Mouse (Mus musculus) myocyte (in vitro differentiated cells): ENCODE measurements at regions not wholly inside any gene's neighbourhood (a gene's known extent, or its start where the extent isn't known, plus 50 kb on each side); places are given as distances from the start of the nearest gene placed in this dataset.

Experiments used
- H3K27me3 ChIP-seq: one replicate; pipeline ENCODE4 v1.6.1; 2011; ENCODE audit not compliant: control insufficient read depth, insufficient read depth, insufficient read length
- H3K36me3 ChIP-seq: one replicate; pipeline ENCODE4 v1.6.1; 2011; ENCODE audit not compliant: control insufficient read depth, insufficient read depth
- H3K4me2 ChIP-seq: one replicate; pipeline ENCODE4 v1.6.1; 2011; ENCODE audit warnings: low read depth, control low read depth
- H3K4me3 ChIP-seq: one replicate; pipeline ENCODE4 v1.5.1; 2011; ENCODE audit warnings: mild to moderate bottlenecking, control low read depth, moderate library complexity
- H3K79me2 ChIP-seq: one replicate; pipeline ENCODE4 v1.6.1; 2011; ENCODE audit not compliant: control insufficient read depth, insufficient read depth
- H3ac ChIP-seq: one replicate; pipeline ENCODE4 v1.6.1; 2011; ENCODE audit not compliant: control insufficient read depth, insufficient read length
- CEBPB ChIP-seq: IDR thresholded peaks from 2 replicates; pipeline ENCODE4 v1.6.1; 2011; ENCODE audit warnings: mild to moderate bottlenecking, moderate library complexity; ENCODE audit not compliant: poor library complexity, insufficient read depth, severe bottlenecking
- E2F4 ChIP-seq: IDR thresholded peaks from one replicate; pipeline ENCODE4 v1.6.1; 2011; ENCODE audit warnings: mild to moderate bottlenecking, control low read depth, moderate library complexity; ENCODE audit not compliant: insufficient read depth
- MAX ChIP-seq: IDR thresholded peaks from one replicate; pipeline ENCODE4 v1.6.1; 2011; ENCODE audit warnings: low read depth, mild to moderate bottlenecking, control low read depth
- MYOD1 ChIP-seq, 3 experiments: IDR thresholded peaks; one replicate each; pipeline ENCODE4 v1.6.1; 2011; ENCODE audit warnings: control low read depth in 2 of 3, low read depth in 2 of 3, mild to moderate bottlenecking in 2 of 3, moderate library complexity in 1 of 3; ENCODE audit not compliant: insufficient read length in 2 of 3, control insufficient read depth in 1 of 3
- MYOG ChIP-seq, 3 experiments: IDR thresholded peaks; one replicate each; pipeline ENCODE4 v1.6.1; 2011; ENCODE audit warnings: control low read depth in 2 of 3, low read depth in 2 of 3, mild to moderate bottlenecking in 2 of 3; ENCODE audit not compliant: insufficient read length in 2 of 3, control insufficient read depth in 1 of 3, insufficient read depth in 1 of 3
- POLR2A ChIP-seq: IDR thresholded peaks from one replicate; pipeline ENCODE4 v1.6.1; 2011; ENCODE audit warnings: low read depth, mild to moderate bottlenecking, control low read depth, moderate library complexity; ENCODE audit not compliant: insufficient read length
- POLR2AphosphoS2 ChIP-seq: IDR thresholded peaks from one replicate; pipeline ENCODE4 v1.6.1; 2011; ENCODE audit warnings: low read depth, control low read depth; ENCODE audit not compliant: insufficient read length
- REST ChIP-seq: IDR thresholded peaks from one replicate; pipeline ENCODE4 v1.6.1; 2011; ENCODE audit warnings: mild to moderate bottlenecking, control low read depth, moderate library complexity; ENCODE audit not compliant: insufficient read depth, insufficient read length
- SRF ChIP-seq: IDR thresholded peaks from one replicate; pipeline ENCODE4 v1.6.1; 2011; ENCODE audit warnings: low read depth; ENCODE audit not compliant: control insufficient read depth, insufficient read length
- TCF12 ChIP-seq: IDR thresholded peaks from one replicate; pipeline ENCODE4 v1.6.1; 2011; ENCODE audit warnings: mild to moderate bottlenecking, control low read depth; ENCODE audit not compliant: poor library complexity, insufficient read depth, severe bottlenecking
- TCF3 ChIP-seq: IDR thresholded peaks from one replicate; pipeline ENCODE4 v1.6.1; 2011; ENCODE audit warnings: low read depth, control low read depth; ENCODE audit not compliant: insufficient read length
- USF1 ChIP-seq: IDR thresholded peaks from one replicate; pipeline ENCODE4 v1.6.1; 2011; ENCODE audit warnings: low read depth, mild to moderate bottlenecking, control low read depth, moderate library complexity

- Histone ChIP-seq H3K4me2 (no peak overlapping the region), H3K79me2 (no peaks in the 10 kb centered on the region), H3K36me3 (no peaks in the 10 kb centered on the region), H3K27me3 (no peaks in the 10 kb centered on the region), H3K4me3 (no peak overlapping the region), H3ac (no peak overlapping the region)
- TF ChIP-seq CEBPB (no peak), MYOD1 (IDR thresholded peaks at IDR 0.05; ENCODE audit: control insufficient read depth in 1 of 3, insufficient read length in 2 of 3, low read depth in 2 of 3) (no peak), USF1 (no peak)
Observed at GRCm38 (mm10) chr3:66576659-66577058, 280.0 kb upstream of the Veph1 start.

DNA sequence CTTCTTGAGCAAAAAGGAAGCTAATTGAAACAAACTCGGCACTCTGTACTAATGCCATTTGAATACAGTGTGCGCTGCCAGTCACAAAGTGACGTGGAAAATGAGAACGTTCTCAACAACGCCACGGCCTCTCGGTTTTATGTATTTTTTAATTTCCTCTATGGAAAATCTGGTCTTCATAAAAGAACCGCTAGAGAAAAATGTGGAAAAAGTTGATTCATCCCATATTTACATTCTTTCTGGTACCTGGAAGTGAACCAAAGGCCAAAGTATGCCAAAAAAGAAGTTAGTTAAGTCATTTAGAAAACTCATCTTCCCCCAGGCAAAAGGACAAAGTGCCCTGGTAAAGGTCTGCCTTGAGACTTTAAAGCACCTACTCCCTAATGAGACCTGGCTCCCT, 277.7 kb upstream of the Veph1 start:
- Histone ChIP-seq H3K4me3 (no peak overlapping the region), H3K36me3 (no peaks in the 10 kb centered on the region), H3ac (no peak overlapping the region), H3K4me2 (no peak overlapping the region), H3K27me3 (no peaks in the 10 kb centered on the region), H3K79me2 (no peaks in the 10 kb centered on the region)
- no peak for TF ChIP-seq SRF
- no peak for TF ChIP-seq TCF12
- TF ChIP-seq POLR2AphosphoS2: no peak
- no peak for TF ChIP-seq POLR2A
- TF ChIP-seq E2F4: no peak
- TF ChIP-seq CEBPB: no peak
- no peak for TF ChIP-seq MYOG (IDR thresholded peaks at IDR 0.05; ENCODE audit: control insufficient read depth in 1 of 3, insufficient read depth in 1 of 3, insufficient read length in 2 of 3, low read depth in 2 of 3)
- no peak for TF ChIP-seq MAX
- TF ChIP-seq USF1: no peak
- TF ChIP-seq REST: no peak
- TF ChIP-seq TCF3: no peak
- no peak for TF ChIP-seq MYOD1 (IDR thresholded peaks at IDR 0.05; ENCODE audit: control insufficient read depth in 1 of 3, insufficient read length in 2 of 3, low read depth in 2 of 3)

- Histone ChIP-seq H3K27me3 (no peaks in the 10 kb centered on the region), H3K79me2 (no peaks in the 10 kb centered on the region), H3K4me3 (no peak overlapping the region), H3ac (no peak overlapping the region), H3K36me3 (no peaks in the 10 kb centered on the region), H3K4me2 (no peak overlapping the region)
- TF ChIP-seq TCF3 (no peak), POLR2A (no peak), TCF12 (no peak), E2F4 (no peak), REST (no peak), POLR2AphosphoS2 (no peak)
Observed at GRCm38 (mm10) chr3:66572887-66573519, 276.4 kb upstream of the Veph1 start.

GRCm38 (mm10) chr3:66570342-66570741, 273.7 kb upstream of the Veph1 start:
- no peak overlapping the region for H3ac ChIP-seq
- no peaks in the 10 kb centered on the region for H3K79me2 ChIP-seq
- no peaks in the 10 kb centered on the region for H3K27me3 ChIP-seq
- H3K4me2 ChIP-seq: no peak overlapping the region
- H3K36me3 ChIP-seq: no peaks in the 10 kb centered on the region
- H3K4me3 ChIP-seq: no peak overlapping the region
- TF ChIP-seq E2F4: no peak
- no peak for TF ChIP-seq POLR2A
- TF ChIP-seq TCF12: no peak
- no peak for TF ChIP-seq MYOG (IDR thresholded peaks at IDR 0.05; ENCODE audit: control insufficient read depth in 1 of 3, insufficient read depth in 1 of 3, insufficient read length in 2 of 3, low read depth in 2 of 3)
- no peak for TF ChIP-seq SRF
- TF ChIP-seq REST: no peak
- TF ChIP-seq USF1: no peak
- TF ChIP-seq MYOD1 (IDR thresholded peaks at IDR 0.05; ENCODE audit: control insufficient read depth in 1 of 3, insufficient read length in 2 of 3, low read depth in 2 of 3): no peak

GRCm38 (mm10) chr3:66564268-66565245, 267.9 kb upstream of the Veph1 start:
- no peaks in the 10 kb centered on the region for H3K36me3 ChIP-seq
- no peak for TF ChIP-seq POLR2A
- no peak for TF ChIP-seq MYOD1 (IDR thresholded peaks at IDR 0.05; ENCODE audit: control insufficient read depth in 1 of 3, insufficient read length in 2 of 3, low read depth in 2 of 3)
- no peak for TF ChIP-seq TCF3
- no peak for TF ChIP-seq CEBPB
- no peak for TF ChIP-seq SRF
- TF ChIP-seq POLR2AphosphoS2: no peak
- TF ChIP-seq MAX: no peak
- TF ChIP-seq E2F4: no peak
- TF ChIP-seq USF1: no peak
- no peak for TF ChIP-seq MYOG (IDR thresholded peaks at IDR 0.05; ENCODE audit: control insufficient read depth in 1 of 3, insufficient read depth in 1 of 3, insufficient read length in 2 of 3, low read depth in 2 of 3)
- no peaks in the 10 kb centered on the region for H3K27me3 ChIP-seq

More at GRCm38 (mm10) chr3:66564268-66565245, 267.9 kb upstream of the Veph1 start:
- Histone ChIP-seq H3ac (no peak overlapping the region), H3K4me3 (no peak overlapping the region), H3K79me2 (no peaks in the 10 kb centered on the region), H3K4me2 (no peak overlapping the region)
